Mouse (Mus musculus): ENCODE data around the gene Hamp. TPM values are rescaled to one million over a fixed set of nuclear protein-coding genes. Genes with fewer than 3 reads are reported as not detected.

Gene Hamp
- total RNA-seq, 2 experiments from 2014 or later = 1.6 to 1.9 TPM

DNA sequence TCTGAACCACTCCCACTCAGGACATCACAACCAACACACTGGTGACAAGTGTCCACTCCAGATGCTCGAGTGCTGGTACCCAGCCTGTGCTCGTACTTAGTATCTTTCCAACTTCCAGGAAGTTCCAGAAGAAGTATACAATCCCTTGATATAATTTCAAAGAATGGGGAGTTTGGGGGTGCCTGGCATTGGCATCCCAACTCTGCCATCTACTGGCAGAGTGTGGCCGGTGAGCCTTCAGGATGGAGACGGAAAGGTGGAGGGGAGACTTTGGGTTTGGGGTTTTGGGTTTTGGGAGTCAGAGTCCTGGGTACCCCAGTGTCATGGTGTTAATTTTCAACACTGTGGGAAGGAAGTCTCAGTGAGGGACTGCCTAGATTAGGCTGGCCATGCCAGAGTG lies 39.8 kb downstream of the Hamp start:
- DNase-seq = peak; percentile 24

DNA sequence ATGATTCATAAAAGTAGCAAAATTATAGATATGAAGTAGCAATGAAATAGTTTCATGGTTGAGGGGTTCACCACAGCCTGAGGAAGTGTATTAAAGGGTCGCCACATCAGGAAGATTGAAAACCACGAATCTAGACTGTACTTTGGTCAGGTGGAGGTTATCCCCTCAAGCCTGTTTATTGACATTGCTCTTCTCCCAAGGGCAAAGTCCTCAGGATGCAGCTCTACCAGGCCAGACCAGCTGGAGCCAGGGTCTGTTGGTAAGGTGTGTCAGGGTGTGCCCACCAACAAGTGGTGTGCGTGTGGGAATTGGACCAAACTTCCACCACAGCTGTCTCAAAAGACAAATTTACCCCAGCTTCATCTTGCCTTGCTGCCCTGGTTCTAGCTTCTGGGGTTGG lies 48.6 kb downstream of the Hamp start:
- no peak for DNase-seq

DNA sequence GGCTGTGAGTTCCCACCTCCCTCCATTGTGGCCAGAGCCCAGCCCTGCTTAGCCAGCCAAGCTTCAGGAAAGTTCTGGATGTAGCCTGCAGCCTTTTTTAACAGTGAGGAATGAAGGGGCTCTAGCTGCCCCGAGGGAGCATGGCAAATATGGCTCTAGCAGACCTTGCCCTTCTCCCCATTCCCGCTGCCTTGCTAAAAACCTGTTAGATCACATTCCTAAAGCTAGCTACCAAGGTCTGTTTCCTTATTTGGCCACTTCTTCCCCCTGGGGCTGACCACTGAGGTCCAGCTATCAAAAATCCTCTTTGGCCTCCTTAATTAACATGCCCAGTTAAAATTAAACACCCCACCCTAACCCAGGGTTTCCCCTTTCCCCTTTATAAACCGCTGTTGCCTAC lies 51.3 kb downstream of the Hamp start:
- no peak for DNase-seq

Other genes with a start within 250 kb of the Hamp start
- not detected for gene 2200002J24Rik, start 245.1 kb downstream of the Hamp start, total RNA-seq (2021)
- gene Atp4a, start 231.8 kb downstream of the Hamp start, total RNA-seq (2021) = under 1 TPM; 0.14 to 0.74 TPM
- 100 to 1,000 TPM; 208 to 221 TPM for gene Tmem147, start 214.5 kb downstream of the Hamp start, total RNA-seq (2021)
- not detected for gene Gapdhs, start 200.4 kb downstream of the Hamp start, total RNA-seq (2021)
- 1 to 10 TPM; 4.8 to 5.1 TPM for gene Sbsn, start 192.6 kb downstream of the Hamp start, total RNA-seq (2021)
- 1 to 10 TPM; 4.6 to 5.7 TPM for gene Dmkn, start 180.3 kb downstream of the Hamp start, total RNA-seq (2021)
- not detected for gene Krtdap, start 156.1 kb downstream of the Hamp start, total RNA-seq (2021)
- gene Ffar2, start 120.3 kb downstream of the Hamp start, total RNA-seq (2021) = not detected
- gene Ffar3, start 87.9 kb downstream of the Hamp start, total RNA-seq (2021) = not detected
- not detected for gene Ffar1, start 82.5 kb downstream of the Hamp start, total RNA-seq (2021)
- gene Cd22, start 63.7 kb downstream of the Hamp start, total RNA-seq (2021) = 1 to 10 TPM in 1 of 2 experiments, under 1 TPM in 1; 0.09 to 1.2 TPM
- gene Mag, start 29.2 kb downstream of the Hamp start, total RNA-seq (2021) = 1 to 10 TPM in 1 of 2 experiments, under 1 TPM in 1; 0.31 to 1.3 TPM
- 1 to 10 TPM in 1 of 2 experiments, under 1 TPM in 1; 0.76 to 1.2 TPM for gene Hamp2, start 19.4 kb downstream of the Hamp start, total RNA-seq (2021)
- gene Usf2, start 12.8 kb upstream of the Hamp start, total RNA-seq (2021) = 100 to 1,000 TPM; 100 to 103 TPM
- gene Lsr, start 29.4 kb upstream of the Hamp start, total RNA-seq (2021) = 1 to 10 TPM; 5.5 to 5.6 TPM
- gene Fam187b, start 29.8 kb upstream of the Hamp start, total RNA-seq (2021) = under 1 TPM; 0.36 TPM
- 10 to 100 TPM; 28.9 to 31.7 TPM for gene Fxyd5, start 98.4 kb upstream of the Hamp start, total RNA-seq (2021)
- gene Fxyd7, start 107.4 kb upstream of the Hamp start, total RNA-seq (2021) = 1 to 10 TPM in 1 of 2 experiments, under 1 TPM in 1; 0.98 to 2.4 TPM
- 100 to 1,000 TPM; 646 to 728 TPM for gene Fxyd1, start 113.2 kb upstream of the Hamp start, total RNA-seq (2021)
- gene Lgi4, start 115.3 kb upstream of the Hamp start, total RNA-seq (2021) = 1 to 10 TPM in 1 of 2 experiments, under 1 TPM in 1; 0.95 to 1.4 TPM
- gene Fxyd3, start 132.7 kb upstream of the Hamp start, total RNA-seq (2021) = 1 to 10 TPM; 2.0 to 3.5 TPM
- gene Hpn, start 171.3 kb upstream of the Hamp start, total RNA-seq (2021) = 1 to 10 TPM; 2.2 to 2.6 TPM
- 10 to 100 TPM in 1 of 2 experiments, 1 to 10 TPM in 1; 8.2 to 10.4 TPM for gene Scn1b, start 183.0 kb upstream of the Hamp start, total RNA-seq (2021)
- gene Gramd1a, start 211.9 kb upstream of the Hamp start, total RNA-seq (2021) = 10 to 100 TPM; 32.9 to 36.0 TPM

Measured in heart, postnatal 4 days (tissue).